Mouse (Mus musculus) layer of hippocampus, postnatal 25 days (tissue): ENCODE results near the gene Tle6. TPM values are rescaled to one million over a fixed set of nuclear protein-coding genes. Genes with fewer than 3 reads are reported as not detected.

Experiments
- DNase-seq, 2 experiments: peaks; one replicate each; pipeline ENCODE4 v3.0.0; 2022; ENCODE audit warnings: mixed read lengths in 2 of 2, low spot score in 1 of 2; ENCODE audit errors: extremely low spot score in 1 of 2
- total RNA-seq, 2 experiments: library from RNA; stranded (reverse); gene quantifications; 2 replicates each; pipeline ENCODE4 v1.2.3; 2021

Gene Tle6
- total RNA-seq, 2 experiments from 2014 or later, result 1.7 to 4.1 TPM

GRCm38 (mm10) chr10:81626101-81626993 is 25.5 kb upstream of the Tle6 start:
- no peak for DNase-seq

GRCm38 (mm10) chr10:81623441-81623840 is 22.6 kb upstream of the Tle6 start:
- DNase-seq, result no peak

- no peak for DNase-seq
These were observed 19.9 kb upstream of the Tle6 start for GRCm38 (mm10) chr10:81620786-81621185.

- DNase-seq, result no peak
These were observed 19.1 kb upstream of the Tle6 start for GRCm38 (mm10) chr10:81619976-81620375.

- no peak for DNase-seq
These were observed 14.6 kb upstream of the Tle6 start for GRCm38 (mm10) chr10:81615486-81615885.

- DNase-seq, result no peak
These were observed 11.9 kb upstream of the Tle6 start for GRCm38 (mm10) chr10:81612779-81613178.

- no peak for DNase-seq
These were observed 7.4 kb upstream of the Tle6 start for GRCm38 (mm10) chr10:81608308-81608707.

GRCm38 (mm10) chr10:81605974-81606751 is 5.3 kb upstream of the Tle6 start, which contains the start of gene BC025920:
BC025920 (plus strand) TSS chr10:81606270.
- peak; percentile 75 to 76 for DNase-seq

GRCm38 (mm10) chr10:81605666-81605973 is 4.7 kb upstream of the Tle6 start:
- DNase-seq, result no peak

GRCm38 (mm10) chr10:81604968-81605665 is 4.2 kb upstream of the Tle6 start:
- DNase-seq, result peak; percentile 67 to 92

GRCm38 (mm10) chr10:81604019-81604967 is 3.4 kb upstream of the Tle6 start:
- no peak for DNase-seq

- DNase-seq, result no peak
These were observed 1.9 kb upstream of the Tle6 start for GRCm38 (mm10) chr10:81602741-81603151.

- DNase-seq, result no peak
These were observed 578 bp upstream of the Tle6 start for GRCm38 (mm10) chr10:81601396-81601905.

GRCm38 (mm10) chr10:81600096-81600495 is 777 bp downstream of the Tle6 start:
- no peak for DNase-seq

- DNase-seq, result no peak
These were observed 1.2 kb downstream of the Tle6 start for GRCm38 (mm10) chr10:81599630-81600029.

- no peak for DNase-seq
These were observed 2.0 kb downstream of the Tle6 start for GRCm38 (mm10) chr10:81598871-81599270.

- no peak for DNase-seq
These were observed 2.5 kb downstream of the Tle6 start for GRCm38 (mm10) chr10:81598342-81598741.

GRCm38 (mm10) chr10:81597137-81597950 is 3.5 kb downstream of the Tle6 start:
- no peak for DNase-seq

GRCm38 (mm10) chr10:81596611-81597010 is 4.3 kb downstream of the Tle6 start:
- DNase-seq, result no peak
